Mouse (Mus musculus) liver, adult 2 months (tissue): ENCODE data around the gene Mettl25.

ENCODE experiments used
- CTCF ChIP-seq: fragments of 200-500 bp; IDR thresholded peaks from 2 replicates; pipeline ENCODE4 v1.5.1; 2011; ENCODE audit warnings: low read depth, low read length, control low read depth
- POLR2A ChIP-seq: fragments of 200-500 bp; IDR thresholded peaks from 2 replicates; pipeline ENCODE4 v1.6.1; 2011; ENCODE audit warnings: low read length, control low read depth; ENCODE audit not compliant: insufficient read depth; ENCODE audit errors: extremely low read depth

- TF ChIP-seq CTCF = no peak
- no peak for TF ChIP-seq POLR2A
Measured at GRCm38 (mm10) chr10:105760046-105760445, 81.1 kb downstream of the Mettl25 start.
